9 mouse cellular contexts compared by ENCODE assay signal in genomic region chr12:110695676-110696171, GRCm38 (mm10). TPM values are rescaled to one million over a fixed set of nuclear protein-coding genes. Genes with fewer than 3 reads are reported as not detected.
DNase-seq lines count a peak whose midpoint lies in the region; ATAC-seq and TF ChIP-seq lines count a peak whose summit lies in the region.
"Had no signal": no experiment of that assay in that cellular context is flagged by ENCODE, and none has a peak within 500 bp of the region (broad histone marks: within the 10 kb centered on the region; RNA-seq: fewer than 3 reads in every experiment).

No protein-coding gene starts in this region.

- under 1% methylated on average over 55 of the region's 55 CpGs for WGBS in embryonic facial prominence, embryonic 13.5 days
- WGBS in heart, embryonic 12.5 days: under 1% methylated on average over 55 of the region's 55 CpGs
- 4% methylated on average over 55 of the region's 55 CpGs for WGBS in liver, embryonic 12.5 days (ENCODE audit: insufficient replicate concordance)

- no peaks in the 10 kb centered on the region for H3K4me1 ChIP-seq in ES-Bruce4 (ENCODE audit: control insufficient read depth, insufficient read depth, low read length)
- H3K4me1 ChIP-seq in embryonic facial prominence, embryonic 13.5 days: peaks cover 14% of the 10 kb centered on the region
- peaks cover 35% of the 10 kb centered on the region for H3K4me1 ChIP-seq in heart, embryonic 12.5 days (replicated peaks)
- peaks cover 59% of the 10 kb centered on the region for H3K4me1 ChIP-seq in liver, embryonic 12.5 days

- H3K9me3 ChIP-seq in ES-Bruce4 (replicated peaks; ENCODE audit: control insufficient read depth, insufficient read depth, low read length, poor library complexity, severe bottlenecking): no peaks in the 10 kb centered on the region
- H3K9me3 ChIP-seq in embryonic facial prominence, embryonic 13.5 days: no peaks in the 10 kb centered on the region
- H3K9me3 ChIP-seq in heart, embryonic 12.5 days (replicated peaks): no peaks in the 10 kb centered on the region
- H3K9me3 ChIP-seq in liver, embryonic 12.5 days (replicated peaks): no peaks in the 10 kb centered on the region

- H3K36me3 ChIP-seq in ES-Bruce4 (ENCODE audit: control insufficient read depth, insufficient read depth, low read length, poor library complexity, severe bottlenecking) (peaks cover 39% of the 10 kb centered on the region), myocyte (ENCODE audit: control insufficient read depth, insufficient read depth) (peaks cover 37% of the 10 kb centered on the region)
- H3K36me3 ChIP-seq in embryonic facial prominence, embryonic 13.5 days: peaks cover 25% of the 10 kb centered on the region
- H3K36me3 ChIP-seq in heart, embryonic 12.5 days: peaks cover 27% of the 10 kb centered on the region
- peaks cover 41% of the 10 kb centered on the region for H3K36me3 ChIP-seq in liver, embryonic 12.5 days

- DNase-seq in adrenal gland, postnatal 25 days: peak; percentile 65
- peak; percentile 59 for DNase-seq in kidney, postnatal 14 days
- DNase-seq in urinary bladder, postnatal 36 days (ENCODE audit: low spot score in 2 of 2): peak; percentile 26 to 30

- ATAC-seq in embryonic facial prominence, embryonic 13.5 days (ENCODE audit: insufficient number of reproducible peaks, insufficient read depth, low FRiP score, low TSS enrichment, low read depth): peak; percentile 28
- ATAC-seq in heart, embryonic 12.5 days (ENCODE audit: insufficient number of reproducible peaks, low FRiP score): peak; percentile 71
- peak; percentile 44 for ATAC-seq in liver, embryonic 12.5 days

- peak overlapping the region; percentile 87 for H3K4me3 ChIP-seq in ES-Bruce4 (ENCODE audit: low read depth, low read length)
- H3K4me3 ChIP-seq in embryonic facial prominence, embryonic 13.5 days: peak overlapping the region; percentile 100
- peak overlapping the region; percentile 96 for H3K4me3 ChIP-seq in heart, embryonic 12.5 days
- H3K4me3 ChIP-seq in liver, embryonic 12.5 days: peak overlapping the region; percentile 92
- peak overlapping the region; percentile 64 for H3K4me3 ChIP-seq in myocyte

- peak overlapping the region; percentile 66 for H3K27ac ChIP-seq in ES-Bruce4 (ENCODE audit: insufficient read depth, low read length)
- peak overlapping the region; percentile 94 for H3K27ac ChIP-seq in embryonic facial prominence, embryonic 13.5 days
- peak overlapping the region; percentile 97 for H3K27ac ChIP-seq in heart, embryonic 12.5 days (ENCODE audit: poor library complexity, severe bottlenecking)
- peak overlapping the region; percentile 96 for H3K27ac ChIP-seq in liver, embryonic 12.5 days

- no peak for TF ChIP-seq POLR2A in ES-Bruce4 (IDR thresholded peaks at IDR 0.05; ENCODE audit: insufficient read depth, low read length)
- TF ChIP-seq POLR2A in myocyte (IDR thresholded peaks at IDR 0.05; ENCODE audit: insufficient read length, low read depth): no peak

- H3K4me2 ChIP-seq in embryonic facial prominence, embryonic 13.5 days: peak overlapping the region; percentile 63
- peak overlapping the region; percentile 82 for H3K4me2 ChIP-seq in heart, embryonic 12.5 days
- H3K4me2 ChIP-seq in liver, embryonic 12.5 days: peak overlapping the region; percentile 82
- peak overlapping the region; percentile 84 for H3K4me2 ChIP-seq in myocyte (ENCODE audit: low read depth)

- H3K9ac ChIP-seq in ES-Bruce4 (ENCODE audit: low read depth, poor library complexity, severe bottlenecking): peak overlapping the region; percentile 100
- H3K9ac ChIP-seq in embryonic facial prominence, embryonic 13.5 days: peak overlapping the region; percentile 99
- H3K9ac ChIP-seq in heart, embryonic 12.5 days: peak overlapping the region; percentile 100
- peak overlapping the region; percentile 100 for H3K9ac ChIP-seq in liver, embryonic 12.5 days

- peak overlapping the region; percentile 48 for H3ac ChIP-seq in myocyte (ENCODE audit: control insufficient read depth, insufficient read length)

- H3K79me2 ChIP-seq in myocyte (ENCODE audit: control insufficient read depth, insufficient read depth): peaks cover 23% of the 10 kb centered on the region

- no peaks in the 10 kb centered on the region for H3K27me3 ChIP-seq in ES-Bruce4 (ENCODE audit: control insufficient read depth, insufficient read depth, low read length, poor library complexity, severe bottlenecking)
- H3K27me3 ChIP-seq in embryonic facial prominence, embryonic 13.5 days: no peaks in the 10 kb centered on the region
- no peaks in the 10 kb centered on the region for H3K27me3 ChIP-seq in heart, embryonic 12.5 days (replicated peaks)
- H3K27me3 ChIP-seq in liver, embryonic 12.5 days (replicated peaks): no peaks in the 10 kb centered on the region
- H3K27me3 ChIP-seq in myocyte (ENCODE audit: control insufficient read depth, insufficient read depth, insufficient read length): no peaks in the 10 kb centered on the region

- no peak for TF ChIP-seq EP300 in ES-Bruce4 (IDR thresholded peaks at IDR 0.05; ENCODE audit: insufficient read depth, low read depth, low read length)

- TF ChIP-seq CTCF in ES-Bruce4 (IDR thresholded peaks at IDR 0.05; ENCODE audit: low read depth, low read length): no peak

TF ChIP-seq in myocyte, 11 proteins besides CTCF, POLR2A, EP300 and RAD21:
- TF ChIP-seq MYOD1 (IDR thresholded peaks at IDR 0.05; ENCODE audit: control insufficient read depth in 1 of 3, insufficient read length in 2 of 3, low read depth in 2 of 3): peak in 1 of 3 experiments; percentile 15
- no peak for TF ChIP-seq TCF12 (IDR thresholded peaks at IDR 0.05; ENCODE audit: insufficient read depth, poor library complexity, severe bottlenecking)

RNA-seq across cellular contexts. Expression of gene Hsp90aa1, which starts 6.8 kb away (rescaled TPM):
- polyA plus RNA-seq in ES-Bruce4 (2011; ENCODE audit: insufficient read depth, insufficient read length, low read depth, missing spikeins): 4,323 and 4,421 TPM in 2 replicates
- total RNA-seq in adrenal gland, postnatal 25 days (2021): 462 and 716 TPM in 2 replicates
- 827 and 849 TPM in 2 replicates for polyA plus RNA-seq in embryonic facial prominence, embryonic 13.5 days (2015; fragmentation: Nextera tagmentation; extraction: Ambion mirVana)
- polyA plus RNA-seq in heart, embryonic 12.5 days (2016; fragmentation: Nextera tagmentation; extraction: Ambion mirVana): 648 and 662 TPM in 2 replicates
- polyA plus RNA-seq in liver, embryonic 12.5 days (2016; fragmentation: Nextera tagmentation; extraction: Ambion mirVana): 1,099 and 1,203 TPM in 2 replicates
- polyA plus RNA-seq in myocyte (2012; fragmentation: generic; extraction: Trizol): 110 TPM

RNA-seq across cellular contexts. Expression of gene 1700001K19Rik, which starts 13.3 kb away (rescaled TPM):
- polyA plus RNA-seq in ES-Bruce4 (2011; ENCODE audit: insufficient read depth, insufficient read length, low read depth, missing spikeins) (not detected in 2 replicates), myocyte (2012; fragmentation: generic; extraction: Trizol) (0.05 TPM)
- total RNA-seq in adrenal gland, postnatal 25 days (2021): not detected in 2 replicates
- polyA plus RNA-seq in embryonic facial prominence, embryonic 13.5 days (2015; fragmentation: Nextera tagmentation; extraction: Ambion mirVana): not detected in 2 replicates
- polyA plus RNA-seq in heart, embryonic 12.5 days (2016; fragmentation: Nextera tagmentation; extraction: Ambion mirVana): not detected in 2 replicates
- not detected in 2 replicates for polyA plus RNA-seq in liver, embryonic 12.5 days (2016; fragmentation: Nextera tagmentation; extraction: Ambion mirVana)
- total RNA-seq: gastrocnemius, postnatal 36 days had no signal

RNA-seq across cellular contexts. Expression of gene Wdr20, which starts 42.0 kb away (rescaled TPM):
- polyA plus RNA-seq in ES-Bruce4 (2011; ENCODE audit: insufficient read depth, insufficient read length, low read depth, missing spikeins): 32.7 and 36.4 TPM in 2 replicates
- total RNA-seq in adrenal gland, postnatal 25 days (2021): 40.7 and 51.1 TPM in 2 replicates
- polyA plus RNA-seq in embryonic facial prominence, embryonic 13.5 days (2015; fragmentation: Nextera tagmentation; extraction: Ambion mirVana): 27.6 and 31.5 TPM in 2 replicates
- 16.4 and 16.8 TPM in 2 replicates for polyA plus RNA-seq in heart, embryonic 12.5 days (2016; fragmentation: Nextera tagmentation; extraction: Ambion mirVana)
- polyA plus RNA-seq in liver, embryonic 12.5 days (2016; fragmentation: Nextera tagmentation; extraction: Ambion mirVana): 14.2 and 16.0 TPM in 2 replicates
- 13.9 TPM for polyA plus RNA-seq in myocyte (2012; fragmentation: generic; extraction: Trizol)

Comparison
In these comparisons a context has a peak if more than half of its experiments do, and no peak if none do; other contexts are left out.
1. Peak in every context shown above with its lines: DNase-seq, ATAC-seq, H3K4me3 ChIP-seq and H3K27ac ChIP-seq.